Comparison of ENCODE assay signal across 18 mouse cellular contexts in the genomic region with DNA sequence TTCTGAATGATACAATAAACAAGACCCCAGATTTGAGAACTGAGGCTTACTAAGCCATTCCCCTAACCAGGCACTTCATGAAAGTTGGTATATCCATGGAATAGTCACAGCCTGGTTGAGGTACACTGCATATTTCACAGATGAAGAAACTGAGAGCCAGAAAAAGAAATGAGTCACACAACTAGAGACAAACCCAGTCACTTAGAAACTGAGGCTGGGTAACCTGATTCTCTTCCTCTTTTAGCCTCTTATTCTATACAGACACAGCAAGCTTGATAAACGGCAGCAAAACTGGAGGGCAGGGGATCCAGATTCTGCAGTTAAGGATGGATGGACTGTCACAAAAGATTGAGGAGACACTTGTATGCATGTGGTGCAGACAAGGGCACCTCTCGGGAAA. TPM values are rescaled to one million over a fixed set of nuclear protein-coding genes. Genes with fewer than 3 reads are reported as not detected.
"Had no signal": no experiment of that assay in that cellular context is flagged by ENCODE, and none has a peak within 500 bp of the region (broad histone marks: within the 10 kb centered on the region; RNA-seq: fewer than 3 reads in every experiment).

No protein-coding gene starts in this region.

- H3K9ac ChIP-seq: liver, embryonic 13.5 days; liver, postnatal 0 days; lung, embryonic 15.5 days; midbrain, embryonic 15.5 days; neural tube, embryonic 12.5 days; stomach, embryonic 15.5 days had no signal

- H3K4me2 ChIP-seq: liver, embryonic 13.5 days; lung, embryonic 15.5 days; midbrain, embryonic 15.5 days; neural tube, embryonic 12.5 days; stomach, embryonic 15.5 days had no signal

- H3K27ac ChIP-seq: liver, embryonic 13.5 days; lung, embryonic 15.5 days; midbrain, embryonic 15.5 days; neural tube, embryonic 12.5 days; stomach, embryonic 15.5 days had no signal

- DNase-seq: left cerebral cortex, postnatal 4 days; liver, embryonic 13.5 days; liver, postnatal 0 days; lung, postnatal 14 days; thymus, adult 2 months; thymus, postnatal 25 days had no signal

- H3K36me3 ChIP-seq: midbrain, embryonic 15.5 days; stomach, embryonic 15.5 days had no signal

- H3K4me1 ChIP-seq: neural tube, embryonic 12.5 days had no signal

- H3K27me3 ChIP-seq: midbrain, embryonic 15.5 days; neural tube, embryonic 12.5 days; stomach, embryonic 15.5 days had no signal

- H3K9me3 ChIP-seq: liver, embryonic 13.5 days; lung, embryonic 15.5 days; midbrain, embryonic 15.5 days; neural tube, embryonic 12.5 days; stomach, embryonic 15.5 days had no signal

- H3K4me3 ChIP-seq: liver, embryonic 13.5 days; lung, embryonic 15.5 days; midbrain, embryonic 15.5 days; neural tube, embryonic 12.5 days; stomach, embryonic 15.5 days had no signal

- ATAC-seq: liver, postnatal 0 days; midbrain, embryonic 15.5 days had no signal

RNA-seq across cellular contexts. Expression of a gene that starts 11.8 kb away (rescaled TPM):
- total RNA-seq: monocyte, adult 5-6 weeks had no signal

RNA-seq across cellular contexts. Expression of a gene that starts 28.6 kb away (rescaled TPM):
- total RNA-seq: neutrophil, adult 5-6 weeks had no signal
- polyA plus RNA-seq: kidney, embryonic 14.5 days; midbrain, embryonic 15.5 days had no signal

RNA-seq across cellular contexts. Expression of a gene that starts 30.7 kb away (rescaled TPM):
- total RNA-seq: layer of hippocampus, adult 8-10 months; layer of hippocampus, postnatal 14 days; left cerebral cortex, adult 18-20 months; left cerebral cortex, postnatal 10 days; left cerebral cortex, postnatal 4 days; monocyte, adult 5-6 weeks; neutrophil, adult 5-6 weeks had no signal
- polyA plus RNA-seq: large intestine, adult 2 months; neural tube, embryonic 12.5 days had no signal
